Mouse (Mus musculus) heart, embryonic 14.5 days (tissue): Measurements from ENCODE around the gene Gtf3c6. TPM values are rescaled to one million over a fixed set of nuclear protein-coding genes. Genes with fewer than 3 reads are reported as not detected.

Source experiments
- polyA plus RNA-seq: library from polyadenylated mRNA; unstranded; fragments of >200 nt; fragmentation: Nextera tagmentation; extraction: Ambion mirVana; gene quantifications from 2 replicates; pipeline ENCODE4 v1.2.1, GENCODE M21; 2014

The Gtf3c6 gene
- polyA plus RNA-seq, 1 experiment from 2014 or later = 66.2 TPM

Other genes with a start within 250 kb of the Gtf3c6 start
- gene Mfsd4b1, start 232.8 kb downstream of the Gtf3c6 start, polyA plus RNA-seq = 0.58 and 0.89 TPM in 2 replicates
- gene Slc16a10, start 115.8 kb downstream of the Gtf3c6 start, polyA plus RNA-seq = 17.9 and 21.9 TPM in 2 replicates
- gene Rpf2, start 11.1 kb downstream of the Gtf3c6 start, polyA plus RNA-seq = 36.6 and 39.8 TPM in 2 replicates
- 40.2 and 43.0 TPM in 2 replicates for gene Amd1, start 44.1 kb upstream of the Gtf3c6 start, polyA plus RNA-seq
- 7.5 and 9.1 TPM in 2 replicates for gene Cdk19, start 81.5 kb upstream of the Gtf3c6 start, polyA plus RNA-seq